Mouse (Mus musculus) lung, postnatal 0 days (tissue): ENCODE measurements around the gene Mtch2. TPM values are rescaled to one million over a fixed set of nuclear protein-coding genes. Genes with fewer than 3 reads are reported as not detected.
"Not testable (repeated sequence)": the region's sequence is repeated elsewhere in the genome, so short reads cannot be mapped to it uniquely, and the experiment has no call there.

ENCODE experiments used
- ATAC-seq: fragments of 200-750 bp; cut with Nextera tagmentation; 2 replicates; pipeline ENCODE4 v1.8.0; 2017; ENCODE audit warnings: moderate library complexity
- DNase-seq: peaks from one replicate; pipeline ENCODE4 v3.0.0-alpha.2; 2016; ENCODE audit warnings: low spot score
- H3K27ac ChIP-seq: fragments of 300-500 bp; sonication (generic); 2 replicates; pipeline ENCODE4 v1.5.1; 2014; ENCODE audit warnings: antibody characterized with exemption, mild to moderate bottlenecking, low read length, mixed read lengths
- H3K27me3 ChIP-seq: fragments of 300-500 bp; sonication (generic); replicated peaks from 2 replicates; pipeline ENCODE4 v1.6.1; 2014; ENCODE audit warnings: low read length, mixed read lengths; ENCODE audit not compliant: insufficient read depth
- H3K36me3 ChIP-seq: fragments of 300-500 bp; sonication (generic); 2 replicates; pipeline ENCODE4 v1.6.1; 2014; ENCODE audit warnings: low read length, mixed read lengths; ENCODE audit not compliant: insufficient read depth
- H3K4me1 ChIP-seq: fragments of 300-500 bp; sonication (generic); 2 replicates; pipeline ENCODE4 v1.6.1; 2014; ENCODE audit warnings: antibody characterized with exemption, low read depth, low read length, mixed read lengths; ENCODE audit not compliant: insufficient read depth
- H3K4me2 ChIP-seq: fragments of 300-500 bp; sonication (generic); replicated peaks from 2 replicates; pipeline ENCODE4 v1.6.1; 2014; ENCODE audit warnings: low read depth, mild to moderate bottlenecking, low read length, moderate library complexity, mixed read lengths
- H3K4me3 ChIP-seq: fragments of 300-500 bp; sonication (generic); 2 replicates; pipeline ENCODE4 v1.5.1; 2014; ENCODE audit warnings: low read depth, low read length
- H3K9ac ChIP-seq: fragments of 300-500 bp; sonication (generic); replicated peaks from 2 replicates; pipeline ENCODE4 v1.6.1; 2014; ENCODE audit warnings: low read depth, mild to moderate bottlenecking
- H3K9me3 ChIP-seq: fragments of 300-500 bp; sonication (generic); 2 replicates; pipeline ENCODE4 v1.6.1; 2016; ENCODE audit warnings: low read length, mixed read lengths
- CTCF ChIP-seq: IDR thresholded peaks from 2 replicates; pipeline ENCODE4 v1.5.1; 2016; ENCODE audit warnings: antibody characterized with exemption, mild to moderate bottlenecking
- EP300 ChIP-seq: IDR thresholded peaks from 2 replicates; pipeline ENCODE4 v1.6.1; 2016; ENCODE audit warnings: antibody characterized with exemption, mild to moderate bottlenecking, control low read depth
- WGBS: fragments of 180-500 bp; shearing (Covaris S2); extraction: QIAGEN DNeasy Blood & Tissue Kit; methylation state at CpG from one replicate; pipeline ENCODE4 v1.1.7; 2014; 5-methylcytosine and 5-hydroxymethylcytosine counted together
- polyA plus RNA-seq: library from polyadenylated mRNA; unstranded; fragments of >200 nt; fragmentation: Nextera tagmentation; extraction: Ambion mirVana; gene quantifications from 2 replicates; pipeline ENCODE4 v1.2.1, GENCODE M21; 2015

Mtch2 gene
- polyA plus RNA-seq, 1 experiment from 2014 or later, result 200 TPM

DNA sequence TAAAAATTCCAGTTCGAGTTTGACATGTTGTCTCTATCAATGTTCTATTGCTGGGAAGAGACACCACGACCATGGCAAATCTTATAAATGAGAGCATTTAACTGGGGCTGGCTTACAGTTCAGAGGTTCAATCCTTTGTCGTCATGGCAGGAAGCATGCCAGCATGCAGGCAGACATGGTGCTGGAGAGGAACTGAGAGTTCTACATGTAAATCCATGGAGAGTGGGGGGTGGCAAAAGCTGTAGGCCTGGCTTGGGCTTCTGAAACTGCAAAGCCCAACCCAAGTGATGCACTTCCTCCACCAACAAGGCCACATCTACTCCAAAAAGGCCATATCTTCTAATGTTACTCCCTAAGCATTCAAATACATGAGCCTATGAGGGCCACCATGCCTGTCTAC lies 26.1 kb upstream of the Mtch2 start:
- H3K4me3 ChIP-seq, result no peak overlapping the region
- no peaks in the 10 kb centered on the region for H3K9me3 ChIP-seq
- no peak overlapping the region for H3K27ac ChIP-seq
- TF ChIP-seq CTCF (no peak), EP300 (no peak)
- ATAC-seq (no peak), DNase-seq (no peak)
- no peak overlapping the region for H3K4me2 ChIP-seq
- 77% methylated on average over 3 of the region's 3 CpGs for WGBS
- H3K27me3 ChIP-seq, result no peaks in the 10 kb centered on the region
- H3K4me1 ChIP-seq, result no peaks in the 10 kb centered on the region
- no peak overlapping the region for H3K9ac ChIP-seq
- H3K36me3 ChIP-seq, result no peaks in the 10 kb centered on the region

DNA sequence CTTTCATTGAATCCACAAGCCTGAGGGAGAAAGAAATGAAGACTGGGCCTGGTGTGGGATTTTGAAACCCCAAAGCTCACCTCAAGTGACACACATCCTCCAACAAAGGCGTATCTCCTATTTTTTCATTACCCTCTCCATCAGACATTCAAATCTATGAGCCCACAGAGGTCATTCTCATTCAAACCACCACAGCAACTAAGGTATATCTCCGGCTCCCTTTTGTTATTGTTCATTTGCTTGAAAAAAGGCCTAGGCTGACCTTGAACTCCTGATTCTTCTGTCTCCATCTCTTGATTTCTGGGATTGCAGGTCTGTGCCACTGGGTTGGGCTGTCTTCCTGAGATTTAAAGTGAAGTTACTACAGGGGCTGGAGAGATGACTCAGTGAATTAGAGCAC lies 24.0 kb upstream of the Mtch2 start:
- H3K4me3 ChIP-seq, result no peak overlapping the region
- no peaks in the 10 kb centered on the region for H3K9me3 ChIP-seq
- 87% methylated on average over 2 of the region's 2 CpGs for WGBS
- ATAC-seq (no peak), DNase-seq (no peak)
- TF ChIP-seq CTCF (no peak), EP300 (no peak)
- no peak overlapping the region for H3K9ac ChIP-seq
- H3K36me3 ChIP-seq, result no peaks in the 10 kb centered on the region
- H3K27me3 ChIP-seq, result no peaks in the 10 kb centered on the region
- no peaks in the 10 kb centered on the region for H3K4me1 ChIP-seq
- no peak overlapping the region for H3K27ac ChIP-seq
- no peak overlapping the region for H3K4me2 ChIP-seq

DNA sequence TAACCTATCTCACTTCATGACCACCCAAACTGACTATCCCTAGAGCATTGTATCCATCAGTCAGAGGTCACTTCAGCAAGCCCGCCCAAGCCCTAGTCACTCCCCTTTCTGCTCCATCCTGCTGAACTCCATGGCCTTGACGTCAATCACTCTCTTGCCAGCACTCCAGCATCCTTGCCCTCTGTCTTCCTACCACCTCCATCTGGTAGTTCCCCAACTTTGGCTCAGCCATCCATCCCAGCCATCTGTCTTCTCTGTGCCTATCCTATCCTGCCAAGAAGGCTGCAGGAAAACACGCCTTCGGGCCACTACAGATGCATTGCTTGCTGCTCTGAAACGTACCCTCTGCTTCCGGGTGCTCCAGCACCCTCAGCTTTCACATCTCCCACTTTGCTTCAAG lies 23.2 kb upstream of the Mtch2 start:
- ATAC-seq (no peak), DNase-seq (no peak)
- Histone ChIP-seq H3K4me1 (no peaks in the 10 kb centered on the region), H3K4me3 (no peak overlapping the region), H3K9ac (no peak overlapping the region), H3K9me3 (no peaks in the 10 kb centered on the region), H3K36me3 (no peaks in the 10 kb centered on the region), H3K4me2 (no peak overlapping the region), H3K27me3 (no peaks in the 10 kb centered on the region), H3K27ac (no peak overlapping the region)
- no peak for TF ChIP-seq EP300
- TF ChIP-seq CTCF, result no peak
- WGBS, result 82% methylated on average over 6 of the region's 6 CpGs

DNA sequence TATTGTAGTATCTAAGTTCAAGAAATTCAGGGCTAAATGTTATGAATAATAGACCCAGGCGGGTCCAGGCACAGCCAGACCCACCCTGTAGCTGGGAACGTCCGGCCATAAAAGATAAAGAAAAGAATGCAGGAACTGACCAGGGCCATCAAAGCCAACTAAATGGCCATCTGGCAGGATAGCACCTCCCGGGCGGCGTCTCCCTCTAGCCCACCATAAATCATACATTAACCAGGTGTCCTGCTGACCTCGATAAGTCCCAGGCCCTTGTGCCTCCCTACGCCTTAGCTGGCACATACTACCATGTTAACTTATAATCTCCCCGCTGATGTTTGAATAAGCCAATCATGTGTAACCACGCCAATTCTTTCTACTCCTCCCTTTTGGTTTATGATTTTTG lies 22.4 kb upstream of the Mtch2 start:
- not testable (repeated sequence) for H3K4me3 ChIP-seq, H3K4me2 ChIP-seq, H3K27ac ChIP-seq, DNase-seq, H3K4me1 ChIP-seq, H3K27me3 ChIP-seq, H3K9me3 ChIP-seq, ATAC-seq, H3K36me3 ChIP-seq, H3K9ac ChIP-seq
- WGBS, result 59% methylated on average over 10 of the region's 10 CpGs

DNA sequence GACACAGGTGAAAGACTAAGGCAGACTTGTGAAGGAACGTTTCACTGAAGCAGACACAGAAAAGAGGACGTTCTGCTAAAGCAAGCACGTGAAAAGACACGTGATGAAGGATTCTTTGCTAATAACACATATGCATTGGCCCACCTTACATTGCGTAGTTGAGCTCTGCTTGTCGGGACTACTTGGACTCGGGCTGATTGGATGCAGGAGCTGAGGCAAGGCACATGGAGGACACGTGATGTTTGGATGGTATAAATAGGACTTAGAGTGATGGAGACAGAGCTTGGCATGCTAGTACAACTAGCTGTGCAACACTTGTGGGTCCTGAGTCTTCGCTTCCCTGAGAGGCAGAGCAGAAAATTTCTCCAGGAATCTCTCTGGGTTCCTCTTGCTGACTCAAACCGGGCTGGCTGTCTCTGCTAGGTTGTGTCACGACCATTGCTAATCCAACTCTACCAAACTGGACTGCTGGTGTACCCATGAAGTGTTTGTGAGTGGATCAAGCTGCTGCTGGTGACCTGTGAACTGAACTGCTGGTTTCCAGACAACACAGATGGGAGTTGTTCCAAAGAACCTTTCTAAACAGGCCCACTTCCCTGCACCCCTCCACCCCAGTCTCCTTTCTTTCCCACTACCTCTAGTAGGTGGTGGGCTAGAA lies 21.3 kb upstream of the Mtch2 start:
- DNase-seq (peak; percentile 78), ATAC-seq (peak; percentile 84)
- no peak overlapping the region for H3K4me3 ChIP-seq
- TF ChIP-seq CTCF (no peak), EP300 (peak; percentile 46)
- H3K4me2 ChIP-seq, result no peak overlapping the region
- H3K27me3 ChIP-seq, result no peaks in the 10 kb centered on the region
- no peaks in the 10 kb centered on the region for H3K4me1 ChIP-seq
- H3K27ac ChIP-seq, result no peak overlapping the region
- H3K36me3 ChIP-seq, result no peaks in the 10 kb centered on the region
- H3K9ac ChIP-seq, result no peak overlapping the region
- no peaks in the 10 kb centered on the region for H3K9me3 ChIP-seq
- WGBS, result 50% methylated on average over 11 of the region's 11 CpGs

DNA sequence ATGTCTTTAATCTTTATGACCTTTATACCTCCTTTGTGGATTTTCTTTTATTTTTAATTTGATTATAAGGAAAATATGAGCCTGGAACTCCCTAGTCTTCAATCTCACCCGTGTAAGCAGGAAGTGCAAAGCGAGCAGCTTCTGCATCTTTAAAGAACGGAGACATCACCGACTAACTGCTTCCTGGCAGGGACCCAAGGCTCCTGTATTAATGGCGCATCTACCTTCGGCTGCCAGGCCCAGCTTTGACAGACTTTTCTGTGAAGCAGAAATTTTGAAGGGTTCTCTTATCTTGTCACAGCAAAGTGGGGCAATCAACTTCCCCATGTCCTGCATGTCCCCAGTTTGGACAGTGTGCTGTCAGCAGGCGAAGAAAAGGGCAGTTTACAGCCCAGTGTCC lies 18.2 kb upstream of the Mtch2 start:
- Histone ChIP-seq H3K4me1 (no peaks in the 10 kb centered on the region), H3K36me3 (no peaks in the 10 kb centered on the region), H3K27ac (no peak overlapping the region), H3K4me3 (no peak overlapping the region), H3K27me3 (no peaks in the 10 kb centered on the region), H3K4me2 (no peak overlapping the region), H3K9me3 (no peaks in the 10 kb centered on the region), H3K9ac (no peak overlapping the region)
- no peak for TF ChIP-seq EP300
- TF ChIP-seq CTCF, result no peak
- no peak for ATAC-seq
- 41% methylated on average over 7 of the region's 7 CpGs for WGBS
- no peak for DNase-seq

DNA sequence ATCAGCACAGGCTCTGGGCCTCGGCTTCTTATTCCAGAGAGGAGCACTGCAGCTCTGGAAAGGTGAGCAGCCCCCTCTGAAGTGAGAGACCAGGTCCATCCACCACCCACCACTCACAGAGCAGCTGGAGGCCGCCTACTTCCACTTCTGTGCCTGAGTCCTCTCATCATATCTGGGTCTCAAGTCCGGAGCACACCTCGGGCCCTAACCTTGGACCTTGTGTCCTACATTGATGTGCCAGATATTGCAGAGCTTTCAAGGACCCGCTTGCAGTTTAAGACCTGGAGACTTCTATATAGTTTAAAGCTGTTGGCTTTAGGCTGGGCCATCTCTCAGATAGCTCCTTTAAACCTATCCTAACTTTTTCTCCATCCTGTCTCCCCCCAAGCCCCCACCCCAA lies 13.5 kb upstream of the Mtch2 start:
- Histone ChIP-seq H3K9me3 (no peaks in the 10 kb centered on the region), H3K9ac (no peak overlapping the region), H3K36me3 (no peaks in the 10 kb centered on the region), H3K27me3 (no peaks in the 10 kb centered on the region), H3K27ac (no peak overlapping the region), H3K4me2 (no peak overlapping the region), H3K4me3 (no peak overlapping the region), H3K4me1 (no peaks in the 10 kb centered on the region)
- DNase-seq, result no peak
- 78% methylated on average over 5 of the region's 5 CpGs for WGBS
- no peak for TF ChIP-seq CTCF
- TF ChIP-seq EP300, result no peak
- ATAC-seq, result no peak
